Comparison of ENCODE assay signal across 7 mouse cellular contexts in the genomic region with DNA sequence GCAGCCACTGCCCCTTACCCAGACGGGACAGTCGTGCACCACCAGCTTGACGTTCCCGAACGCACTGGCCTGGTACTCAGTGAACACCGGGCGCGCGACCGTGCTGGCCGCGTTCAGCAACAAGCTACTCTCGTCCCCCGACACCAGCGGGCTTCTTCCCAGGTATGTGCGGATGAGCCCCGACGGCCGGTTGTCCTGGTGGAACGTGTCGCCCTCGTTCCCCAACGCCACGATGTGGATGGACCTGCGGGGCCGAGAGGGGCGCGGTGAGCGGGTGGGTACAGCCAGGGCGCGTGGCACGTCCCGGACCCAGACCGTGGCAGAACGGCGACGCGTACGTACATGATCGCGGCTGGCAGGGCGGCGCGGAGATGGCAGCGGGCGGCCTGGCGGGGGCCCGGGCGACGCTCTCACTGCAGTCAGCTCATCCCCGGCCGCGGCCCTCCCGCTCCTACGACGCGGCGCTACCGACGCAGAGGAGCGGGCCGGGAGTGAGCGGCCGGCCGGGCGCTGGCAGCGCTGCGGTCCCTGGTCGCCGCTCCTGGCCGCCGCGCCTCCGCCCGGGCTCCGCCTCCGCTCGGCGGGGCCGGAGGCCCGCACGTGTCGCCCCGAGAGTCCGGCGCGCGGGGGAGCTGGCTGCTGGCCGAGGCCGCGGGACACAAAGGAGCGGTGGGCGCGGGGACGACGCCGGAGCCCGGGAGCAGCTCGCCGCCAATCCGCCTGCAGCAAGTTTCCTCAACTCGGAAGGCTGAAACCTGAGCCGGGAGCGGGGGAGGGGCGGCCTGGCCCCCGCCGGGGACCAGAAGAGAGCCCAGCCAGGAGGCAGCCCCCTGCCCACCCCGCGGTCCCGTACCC. TPM values are rescaled to one million over a fixed set of nuclear protein-coding genes. Genes with fewer than 3 reads are reported as not detected.
A peak's percentile ranks its signal among the peaks of the same experiment; 100 is the strongest.
DNase-seq lines count a peak whose midpoint lies in the region; ATAC-seq and TF ChIP-seq lines count a peak whose summit lies in the region.

Gene Rhobtb3 (minus strand): TSS at position 737 of the 855 bp plus-strand sequence.

- intact Hi-C loops in gastrocnemius, postnatal 14 days (cut with DNase I; ENCODE audit: low total_unique reads), result no loop called here
- intact Hi-C loops in left cerebral cortex, adult 2 months (cut with DNase I), result loop anchor here (1.0 to 5.0 kb wide), 3 partner anchors 75 to 154 kb away; partner anchors contain the start of genes Arsk, Rfesd and Ttc37

- H3K27ac ChIP-seq in cortical plate, adult 2 months (ENCODE audit: insufficient read depth, low read length), result peak within 1 kb of the TSS; percentile 54
- H3K27ac ChIP-seq in left cerebral cortex, adult 2 months, result peak within 1 kb of the TSS; percentile 93

- TF ChIP-seq CTCF in cortical plate, adult 2 months (IDR thresholded peaks at IDR 0.05; ENCODE audit: extremely low read depth, insufficient read depth, low read length), result no peak
- no peak for TF ChIP-seq CTCF in left cerebral cortex, adult 2 months (IDR thresholded peaks at IDR 0.05)

- peak; percentile 52 for DNase-seq in adrenal gland, adult 8-10 months
- DNase-seq in gastrocnemius, postnatal 14 days, result peak; percentile 83
- DNase-seq in hindlimb bud, embryonic 11.5 days (ENCODE audit: extremely low spot score, low read depth, low spot score), result peak; percentile 53
- peak; percentile 67 to 74 for DNase-seq in left cerebral cortex, adult 2 months (ENCODE audit: extremely low spot score in 1 of 2, low spot score in 2 of 2)
- peak; percentile 83 for DNase-seq in right cerebral cortex, postnatal 10 days (ENCODE audit: low spot score in 2 of 2)

- H3K4me3 ChIP-seq in cortical plate, adult 2 months (ENCODE audit: insufficient read depth, low read length), result peak within 1 kb of the TSS; percentile 83
- H3K4me3 ChIP-seq in left cerebral cortex, adult 2 months, result peak within 1 kb of the TSS; percentile 91

- 0 out of 2 replicates have a peak, but pooled peaks have one; percentile 18 for TF ChIP-seq POLR2A in cortical plate, adult 2 months (IDR thresholded peaks at IDR 0.05; ENCODE audit: extremely low read depth, insufficient read depth, low read length)

- ATAC-seq in megakaryocyte, adult 5-6 weeks (ENCODE audit: poor library complexity, severe bottlenecking), result peak; percentile 59

- no peaks in the 10 kb centered on the region; the same call in 1 of the 2 replicates for H3K4me1 ChIP-seq in cortical plate, adult 2 months (ENCODE audit: control insufficient read depth, insufficient read depth, low read length)

RNA-seq across cellular contexts. Expression of gene Rhobtb3, which starts in this region (rescaled TPM):
- total RNA-seq in adrenal gland, adult 8-10 months (2022), result 10 to 100 TPM in 2 of 4 experiments, 1 to 10 TPM in 2; 5.7 to 13.8 (median 8.9) TPM
- 11.1 and 13.0 TPM in 2 replicates for polyA plus RNA-seq in cortical plate, adult 2 months (2012; rRNA removed)
- 10 to 100 TPM; 12.0 to 16.4 TPM for total RNA-seq in gastrocnemius, postnatal 14 days (2021)
- total RNA-seq in left cerebral cortex, adult 2 months (2021), result 10 to 100 TPM; 13.6 to 15.3 TPM
- 0.36 and 0.96 TPM in 2 replicates for total RNA-seq in megakaryocyte, adult 5-6 weeks (2015)
- 0.55 and 0.77 TPM in 2 replicates for total RNA-seq in megakaryocyte, adult 5-6 weeks (2017)

Comparison
In these comparisons a context has a peak if more than half of its experiments do, and no peak if none do; other contexts are left out.
1. Peak in every context shown above with its lines: DNase-seq, ATAC-seq, H3K4me3 ChIP-seq and H3K27ac ChIP-seq.
2. Peak in ATAC-seq in megakaryocyte, adult 5-6 weeks; RNA of the gene not detected or under 1 TPM.